Mouse (Mus musculus) spleen, adult 2 months (tissue): ENCODE data around the gene Mcpt4.

Experiments
- CTCF ChIP-seq: fragments of 200-500 bp; IDR thresholded peaks from 2 replicates; pipeline ENCODE4 v1.5.1; 2011; ENCODE audit warnings: mild to moderate bottlenecking, inconsistent platforms; ENCODE audit not compliant: insufficient read depth, insufficient read length, insufficient replicate concordance; ENCODE audit errors: extremely low read depth
- POLR2A ChIP-seq: fragments of 200-500 bp; IDR thresholded peaks from 2 replicates; pipeline ENCODE4 v1.6.1; 2011; ENCODE audit warnings: low read depth, low read length, inconsistent platforms

DNA sequence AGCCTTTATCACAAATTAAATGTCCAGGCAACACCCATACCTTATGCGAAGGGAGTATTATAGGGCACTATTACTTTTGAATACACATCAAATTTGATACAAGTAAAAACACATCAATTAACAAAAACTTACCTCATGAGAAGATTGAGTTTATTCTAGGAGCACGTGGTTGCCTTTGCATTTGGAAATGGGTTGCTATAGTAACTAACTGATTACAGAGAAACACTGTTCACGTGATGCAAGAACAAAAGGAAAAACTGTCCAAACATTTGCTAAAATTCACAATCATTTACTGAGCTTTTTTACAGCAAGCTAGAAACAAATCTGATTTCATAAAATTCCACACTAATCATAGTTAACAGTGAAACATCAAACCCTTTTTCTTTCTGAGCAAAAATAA lies 41.3 kb upstream of the Mcpt4 start:
- TF ChIP-seq CTCF, result no peak
- no peak for TF ChIP-seq POLR2A
